Mouse (Mus musculus) midbrain, embryonic 15.5 days (tissue): ENCODE measurements around the gene Ess2. TPM values are rescaled to one million over a fixed set of nuclear protein-coding genes. Genes with fewer than 3 reads are reported as not detected.

Source experiments
- ATAC-seq: fragments of 200-750 bp; cut with Nextera tagmentation; replicated peaks from 2 replicates; pipeline ENCODE4 v1.8.0; 2017; ENCODE audit warnings: moderate TSS enrichment
- H3K27ac ChIP-seq: fragments of 300-500 bp; sonication (generic); 2 replicates; pipeline ENCODE4 v1.5.1; 2015; ENCODE audit warnings: mild to moderate bottlenecking, inconsistent platforms
- H3K27me3 ChIP-seq: fragments of 300-500 bp; sonication (generic); replicated peaks from 2 replicates; pipeline ENCODE4 v1.6.1; 2015; ENCODE audit warnings: inconsistent platforms
- H3K36me3 ChIP-seq: fragments of 300-500 bp; sonication (generic); replicated peaks from 2 replicates; pipeline ENCODE4 v1.6.1; 2015; ENCODE audit warnings: inconsistent platforms
- H3K4me1 ChIP-seq: fragments of 300-500 bp; sonication (generic); 2 replicates; pipeline ENCODE4 v1.6.1; 2015; ENCODE audit warnings: inconsistent platforms
- H3K4me2 ChIP-seq: fragments of 300-500 bp; sonication (generic); 2 replicates; pipeline ENCODE4 v1.6.1; 2015; ENCODE audit warnings: inconsistent platforms, mild to moderate bottlenecking, moderate library complexity
- H3K4me3 ChIP-seq: fragments of 300-500 bp; sonication (generic); 2 replicates; pipeline ENCODE4 v1.5.1; 2015; ENCODE audit warnings: mild to moderate bottlenecking, inconsistent platforms
- H3K9ac ChIP-seq: fragments of 300-500 bp; sonication (generic); 2 replicates; pipeline ENCODE4 v1.6.1; 2015; ENCODE audit warnings: mild to moderate bottlenecking, inconsistent platforms
- H3K9me3 ChIP-seq: fragments of 300-500 bp; sonication (generic); 2 replicates; pipeline ENCODE4 v1.6.1; 2016; ENCODE audit warnings: inconsistent platforms
- WGBS: fragments of 180-500 bp; shearing (Covaris S2); methylation state at CpG from one replicate; pipeline ENCODE4 v1.1.7; 2015; ENCODE audit warnings: mixed read lengths; 5-methylcytosine and 5-hydroxymethylcytosine counted together
- polyA plus RNA-seq: library from polyadenylated mRNA; unstranded; fragments of >200 nt; fragmentation: Nextera tagmentation; extraction: Ambion mirVana; gene quantifications from 2 replicates; pipeline ENCODE4 v1.2.1, GENCODE M21; 2015

Ess2 gene
- polyA plus RNA-seq, 1 experiment from 2014 or later, result 57.1 TPM

- Histone ChIP-seq H3K36me3 (no peaks in the 10 kb centered on the region), H3K4me2 (no peak overlapping the region), H3K4me1 (peaks cover 2% of the 10 kb centered on the region), H3K4me3 (no peak overlapping the region), H3K27me3 (0 out of 2 replicates have a peak, but pooled peaks cover 3% of the 10 kb centered on the region), H3K9me3 (no peaks in the 10 kb centered on the region), H3K9ac (no peak overlapping the region), H3K27ac (no peak overlapping the region)
- ATAC-seq, result no peak
- 72% methylated on average over 9 of the region's 9 CpGs for WGBS
These were observed 22.7 kb upstream of the Ess2 start for GRCm38 (mm10) chr16:17933594-17934444.

GRCm38 (mm10) chr16:17931906-17932460, 20.8 kb upstream of the Ess2 start:
- H3K27ac ChIP-seq, result no peak overlapping the region
- WGBS, result 75% methylated on average over 5 of the region's 5 CpGs

DNA sequence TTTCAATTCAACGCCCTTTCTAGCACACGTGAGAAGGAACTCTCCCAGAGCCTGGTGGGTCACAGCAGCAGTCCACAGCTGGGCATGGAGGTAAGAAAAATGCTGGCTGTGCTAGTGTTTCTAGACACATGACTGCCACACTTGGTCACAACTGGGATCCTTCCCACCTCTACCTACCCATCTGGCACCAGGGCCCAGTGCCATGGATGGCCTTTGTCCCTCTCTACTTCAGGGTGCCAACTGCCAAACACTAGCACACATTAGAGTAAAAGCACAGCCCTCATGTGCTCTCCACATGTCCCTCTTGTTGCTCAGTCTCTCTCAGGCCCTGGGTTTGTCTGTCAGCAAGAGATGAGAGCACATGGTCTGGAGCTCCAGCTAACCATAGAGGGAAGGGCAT, 18.5 kb upstream of the Ess2 start:
- Histone ChIP-seq H3K27me3 (no peaks in the 10 kb centered on the region), H3K4me2 (no peak overlapping the region), H3K9ac (no peak overlapping the region), H3K4me1 (peaks cover 25% of the 10 kb centered on the region), H3K27ac (no peak overlapping the region), H3K36me3 (no peaks in the 10 kb centered on the region; the same call in 1 of the 2 replicates), H3K9me3 (no peaks in the 10 kb centered on the region), H3K4me3 (no peak overlapping the region)
- WGBS, result 37% methylated on average over 2 of the region's 2 CpGs
- ATAC-seq, result no peak

More at GRCm38 (mm10) chr16:17931906-17932460, 20.8 kb upstream of the Ess2 start:
- no peak for ATAC-seq
- Histone ChIP-seq H3K27me3 (0 out of 2 replicates have a peak, but pooled peaks cover 3% of the 10 kb centered on the region), H3K9me3 (no peaks in the 10 kb centered on the region), H3K36me3 (no peaks in the 10 kb centered on the region), H3K4me2 (no peak overlapping the region), H3K4me1 (peaks cover 11% of the 10 kb centered on the region), H3K4me3 (no peak overlapping the region), H3K9ac (no peak overlapping the region)

- no peaks in the 10 kb centered on the region for H3K9me3 ChIP-seq
- peaks cover 25% of the 10 kb centered on the region for H3K4me1 ChIP-seq
- 6% methylated on average over 2 of the region's 2 CpGs for WGBS
- H3K4me2 ChIP-seq, result peak overlapping the region; percentile 91
- H3K9ac ChIP-seq, result no peak overlapping the region
- ATAC-seq, result peak; percentile 4
- peak overlapping the region; percentile 85; the same call in 1 of the 2 replicates for H3K4me3 ChIP-seq
- no peaks in the 10 kb centered on the region for H3K27me3 ChIP-seq
- H3K27ac ChIP-seq, result peak overlapping the region; percentile 92
- no peaks in the 10 kb centered on the region; the same call in 1 of the 2 replicates for H3K36me3 ChIP-seq
These were observed 18.1 kb upstream of the Ess2 start for GRCm38 (mm10) chr16:17929211-17929610.

DNA sequence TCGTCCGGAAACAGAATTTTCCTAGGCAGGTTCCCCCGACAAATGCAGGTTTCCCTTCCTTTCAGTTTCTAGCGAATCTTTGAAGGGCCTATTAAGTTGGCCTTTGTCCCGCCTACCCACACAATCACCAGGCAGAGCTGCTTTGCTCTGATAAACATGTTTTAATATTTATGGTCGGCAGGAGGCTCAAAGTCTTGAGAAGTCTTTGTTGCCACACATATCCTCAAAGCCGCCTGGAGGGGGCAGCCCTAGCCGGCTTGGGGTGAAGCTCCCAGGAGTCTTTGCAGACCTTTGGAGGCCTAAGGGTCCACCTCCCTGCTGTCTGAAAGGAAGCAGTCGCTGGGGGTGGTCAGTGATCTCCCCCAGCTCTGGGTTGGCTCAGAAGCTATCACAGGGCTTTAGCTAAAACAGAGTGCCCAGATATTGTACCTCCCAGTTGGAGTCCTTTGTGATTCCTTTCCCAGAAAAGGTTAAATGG, 17.5 kb upstream of the Ess2 start:
- Histone ChIP-seq H3K36me3 (no peaks in the 10 kb centered on the region; the same call in 1 of the 2 replicates), H3K4me2 (peak overlapping the region; percentile 91), H3K27me3 (no peaks in the 10 kb centered on the region), H3K9me3 (no peaks in the 10 kb centered on the region), H3K9ac (peak overlapping the region; percentile 84), H3K27ac (peak overlapping the region; percentile 92), H3K4me3 (peak overlapping the region; percentile 85), H3K4me1 (peaks cover 26% of the 10 kb centered on the region)
- peak; percentile 65 for ATAC-seq
- under 1% methylated on average over 9 of the region's 9 CpGs for WGBS

GRCm38 (mm10) chr16:17928087-17928580, 17.0 kb upstream of the Ess2 start, which contains the start of gene Slc25a1:
TSS of gene Slc25a1 (minus strand) at chr16:17928219.
- Histone ChIP-seq H3K27me3 (no peaks in the 10 kb centered on the region), H3K4me2 (peak within 1 kb of the TSS; percentile 91), H3K4me1 (peaks cover 31% of the 10 kb centered on the region), H3K9me3 (no peaks in the 10 kb centered on the region), H3K9ac (peak within 1 kb of the TSS; percentile 84), H3K4me3 (peak within 1 kb of the TSS; percentile 85), H3K27ac (peak within 1 kb of the TSS; percentile 92), H3K36me3 (no peaks in the 10 kb centered on the region; the same call in 1 of the 2 replicates)
- ATAC-seq, result peak; percentile 89
- WGBS, result under 1% methylated on average over 47 of the region's 47 CpGs

- Histone ChIP-seq H3K36me3 (no peaks in the 10 kb centered on the region; the same call in 1 of the 2 replicates), H3K9me3 (no peaks in the 10 kb centered on the region), H3K27ac (peak overlapping the region; percentile 92), H3K4me1 (peaks cover 37% of the 10 kb centered on the region), H3K4me2 (peak overlapping the region; percentile 91), H3K4me3 (peak overlapping the region; percentile 85), H3K9ac (peak overlapping the region; percentile 84), H3K27me3 (no peaks in the 10 kb centered on the region)
- peak; percentile 35 for ATAC-seq
- WGBS, result under 1% methylated on average over 65 of the region's 72 CpGs
These were observed 16.4 kb upstream of the Ess2 start for GRCm38 (mm10) chr16:17927351-17928082.

GRCm38 (mm10) chr16:17922163-17922538, 11.0 kb upstream of the Ess2 start:
- peak; percentile 24 for ATAC-seq
- no peaks in the 10 kb centered on the region for H3K9me3 ChIP-seq
- H3K4me1 ChIP-seq, result peaks cover 43% of the 10 kb centered on the region
- H3K27me3 ChIP-seq, result peaks cover 12% of the 10 kb centered on the region
- H3K27ac ChIP-seq, result peak overlapping the region; percentile 89
- peak overlapping the region; percentile 84 for H3K4me3 ChIP-seq
- H3K36me3 ChIP-seq, result no peaks in the 10 kb centered on the region; the same call in 1 of the 2 replicates
- WGBS, result 1% methylated on average over 14 of the region's 14 CpGs
- peak overlapping the region; percentile 97 for H3K4me2 ChIP-seq
- H3K9ac ChIP-seq, result peak overlapping the region; percentile 97

DNA sequence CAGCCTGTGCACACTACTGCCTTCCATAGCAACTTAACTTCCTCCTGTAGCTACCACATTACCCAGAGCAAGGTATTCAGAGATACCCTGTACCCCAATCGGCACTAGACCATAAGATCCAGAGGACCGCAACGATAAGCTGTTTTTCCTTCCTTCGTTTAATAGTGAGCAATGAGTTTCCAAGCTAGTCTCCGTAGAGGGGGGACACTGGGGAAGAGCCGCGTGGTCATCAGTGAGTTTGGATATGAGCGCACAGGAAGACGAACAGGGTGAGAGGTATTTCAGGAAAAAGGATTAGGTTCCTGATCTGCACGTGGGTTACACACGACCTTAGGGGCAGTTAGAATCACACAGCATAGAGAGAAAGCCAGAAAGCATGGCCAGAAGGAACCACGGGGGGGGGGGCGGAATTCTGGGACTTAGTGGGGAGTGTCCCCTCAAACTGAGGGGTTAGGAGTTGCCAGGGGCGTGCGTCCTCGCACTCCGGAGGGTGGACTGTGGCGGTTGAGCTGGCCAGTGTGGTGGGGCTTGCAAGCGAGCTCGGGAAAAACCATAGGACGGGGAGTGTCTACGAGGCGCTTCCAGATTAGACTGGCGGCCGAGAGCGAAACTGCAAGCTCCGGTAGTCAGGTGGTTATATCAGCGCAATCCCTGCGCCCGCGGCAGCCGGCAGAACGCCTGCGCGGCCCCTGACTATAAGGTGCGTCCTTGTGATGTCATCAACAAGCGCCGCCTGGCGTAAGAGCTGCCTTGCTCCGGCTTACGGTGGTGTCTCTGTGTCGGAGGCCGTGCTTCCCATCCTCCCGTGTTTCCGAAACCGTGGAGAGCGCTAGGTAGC, 10.4 kb upstream of the Ess2 start:
- Histone ChIP-seq H3K9me3 (no peaks in the 10 kb centered on the region), H3K4me2 (peak overlapping the region; percentile 97), H3K27ac (peak overlapping the region; percentile 89), H3K27me3 (peaks cover 19% of the 10 kb centered on the region), H3K4me1 (peaks cover 37% of the 10 kb centered on the region), H3K4me3 (peak overlapping the region; percentile 84), H3K36me3 (no peaks in the 10 kb centered on the region; the same call in 1 of the 2 replicates), H3K9ac (peak overlapping the region; percentile 97)
- ATAC-seq, result peak; percentile 94
- WGBS, result under 1% methylated on average over 47 of the region's 47 CpGs

DNA sequence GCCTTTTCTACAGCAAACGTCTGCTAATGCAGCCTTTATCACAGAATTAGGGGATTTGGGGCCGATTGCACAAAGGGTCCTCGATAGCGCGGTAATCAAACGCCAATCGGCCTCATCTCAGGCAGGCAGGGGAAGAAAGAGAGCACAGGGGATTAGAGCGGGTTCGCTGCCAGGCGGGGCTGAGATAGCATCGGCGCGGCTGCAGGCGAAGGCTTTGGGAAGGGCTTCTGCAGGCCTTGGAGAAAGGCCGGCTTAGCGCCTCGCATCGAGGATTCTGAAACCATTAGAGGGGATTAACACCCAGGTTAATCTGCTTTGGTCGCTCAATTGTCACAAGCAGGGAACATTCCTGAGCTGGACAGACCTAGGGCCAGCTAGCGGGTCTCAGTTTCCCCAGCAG, 9.4 kb upstream of the Ess2 start:
- peaks cover 28% of the 10 kb centered on the region for H3K4me1 ChIP-seq
- H3K36me3 ChIP-seq, result no peaks in the 10 kb centered on the region
- H3K27me3 ChIP-seq, result peaks cover 28% of the 10 kb centered on the region
- H3K4me3 ChIP-seq, result 0 out of 2 replicates have a peak overlapping the region, but pooled peaks have one; percentile 2
- no peaks in the 10 kb centered on the region for H3K9me3 ChIP-seq
- peak overlapping the region; percentile 89; the same call in 1 of the 2 replicates for H3K27ac ChIP-seq
- H3K9ac ChIP-seq, result peak overlapping the region; percentile 28; the same call in 1 of the 2 replicates
- no peak for ATAC-seq
- peak overlapping the region; percentile 97 for H3K4me2 ChIP-seq
- 2% methylated on average over 20 of the region's 20 CpGs for WGBS
